Mouse (Mus musculus): ENCODE measurements around the gene Il5ra. TPM values are rescaled to one million over a fixed set of nuclear protein-coding genes. Genes with fewer than 3 reads are reported as not detected.

Il5ra gene
- polyA plus RNA-seq, 1 experiment from 2014 or later = 0.05 TPM

- Histone ChIP-seq H3K27me3 (no peaks in the 10 kb centered on the region), H3K4me3 (no peak overlapping the region), H3K4me1 (no peaks in the 10 kb centered on the region), H3K4me2 (replicated peaks) (no peak overlapping the region), H3K9ac (replicated peaks) (no peak overlapping the region), H3K27ac (replicated peaks) (no peak overlapping the region), H3K9me3 (no peaks in the 10 kb centered on the region), H3K36me3 (no peaks in the 10 kb centered on the region)
- 61% methylated on average over 1 of the region's 1 CpGs for WGBS
- ATAC-seq (replicated peaks) = no peak
These were observed 21.1 kb downstream of the Il5ra start for GRCm38 (mm10) chr6:106727703-106728102.

GRCm38 (mm10) chr6:106726078-106726477 is 22.8 kb downstream of the Il5ra start:
- H3K36me3 ChIP-seq = no peaks in the 10 kb centered on the region
- ATAC-seq (replicated peaks) = no peak
- H3K27ac ChIP-seq (replicated peaks) = no peak overlapping the region
- H3K27me3 ChIP-seq = no peaks in the 10 kb centered on the region
- H3K9ac ChIP-seq (replicated peaks) = no peak overlapping the region
- H3K4me3 ChIP-seq = no peak overlapping the region
- WGBS = 84% methylated on average over 6 of the region's 6 CpGs
- no peak overlapping the region for H3K4me2 ChIP-seq (replicated peaks)
- H3K9me3 ChIP-seq = no peaks in the 10 kb centered on the region
- no peaks in the 10 kb centered on the region for H3K4me1 ChIP-seq

- no peak for ATAC-seq (replicated peaks)
- WGBS = 92% methylated on average over 4 of the region's 4 CpGs
- no peak overlapping the region for H3K9ac ChIP-seq (replicated peaks)
- H3K27me3 ChIP-seq = no peaks in the 10 kb centered on the region
- H3K36me3 ChIP-seq = no peaks in the 10 kb centered on the region
- H3K9me3 ChIP-seq = no peaks in the 10 kb centered on the region
- H3K4me2 ChIP-seq (replicated peaks) = no peak overlapping the region
- no peak overlapping the region for H3K4me3 ChIP-seq
- H3K27ac ChIP-seq (replicated peaks) = no peak overlapping the region
- no peaks in the 10 kb centered on the region for H3K4me1 ChIP-seq
These were observed 23.2 kb downstream of the Il5ra start for GRCm38 (mm10) chr6:106725642-106726041.

GRCm38 (mm10) chr6:106705506-106706035 is 43.3 kb downstream of the Il5ra start:
- no peak for ATAC-seq (replicated peaks)

GRCm38 (mm10) chr6:106701931-106702330 is 46.9 kb downstream of the Il5ra start:
- no peak for ATAC-seq (replicated peaks)
- no peaks in the 10 kb centered on the region for H3K9me3 ChIP-seq
- H3K36me3 ChIP-seq = no peaks in the 10 kb centered on the region
- H3K4me1 ChIP-seq = no peaks in the 10 kb centered on the region
- WGBS = 74% methylated on average over 3 of the region's 3 CpGs
- no peak overlapping the region for H3K4me3 ChIP-seq
- H3K9ac ChIP-seq (replicated peaks) = no peak overlapping the region
- H3K27ac ChIP-seq (replicated peaks) = no peak overlapping the region
- no peaks in the 10 kb centered on the region for H3K27me3 ChIP-seq
- H3K4me2 ChIP-seq (replicated peaks) = no peak overlapping the region

More at GRCm38 (mm10) chr6:106705506-106706035, 43.3 kb downstream of the Il5ra start:
- no peaks in the 10 kb centered on the region for H3K36me3 ChIP-seq
- no peak overlapping the region for H3K4me3 ChIP-seq
- H3K9ac ChIP-seq (replicated peaks) = no peak overlapping the region
- 65% methylated on average over 3 of the region's 3 CpGs for WGBS
- no peaks in the 10 kb centered on the region for H3K27me3 ChIP-seq
- no peaks in the 10 kb centered on the region for H3K9me3 ChIP-seq
- no peak overlapping the region for H3K4me2 ChIP-seq (replicated peaks)
- H3K27ac ChIP-seq (replicated peaks) = no peak overlapping the region
- H3K4me1 ChIP-seq = no peaks in the 10 kb centered on the region

- ATAC-seq (replicated peaks) = no peak
- Histone ChIP-seq H3K4me1 (no peaks in the 10 kb centered on the region), H3K9me3 (no peaks in the 10 kb centered on the region), H3K4me2 (replicated peaks) (no peak overlapping the region), H3K36me3 (no peaks in the 10 kb centered on the region), H3K27ac (replicated peaks) (no peak overlapping the region), H3K9ac (replicated peaks) (no peak overlapping the region), H3K27me3 (no peaks in the 10 kb centered on the region), H3K4me3 (no peak overlapping the region)
- WGBS = 90% methylated on average over 8 of the region's 8 CpGs
These were observed 73.3 kb downstream of the Il5ra start for GRCm38 (mm10) chr6:106675581-106675980.

GRCm38 (mm10) chr6:106663780-106664651 is 84.8 kb downstream of the Il5ra start:
- no peaks in the 10 kb centered on the region for H3K27me3 ChIP-seq
- no peaks in the 10 kb centered on the region for H3K36me3 ChIP-seq
- H3K4me2 ChIP-seq (replicated peaks) = no peak overlapping the region
- WGBS = 15% methylated on average over 6 of the region's 6 CpGs
- H3K4me3 ChIP-seq = no peak overlapping the region
- no peaks in the 10 kb centered on the region for H3K4me1 ChIP-seq
- H3K27ac ChIP-seq (replicated peaks) = no peak overlapping the region
- H3K9ac ChIP-seq (replicated peaks) = no peak overlapping the region
- no peak for ATAC-seq (replicated peaks)
- H3K9me3 ChIP-seq = no peaks in the 10 kb centered on the region

Other genes with a start within 250 kb of the Il5ra start
- gene Trnt1, start 20.1 kb upstream of the Il5ra start, polyA plus RNA-seq (2015; fragmentation: Nextera tagmentation; extraction: Ambion mirVana) = 67.4 and 71.6 TPM in 2 replicates
- gene Crbn, start 51.0 kb upstream of the Il5ra start, polyA plus RNA-seq (2015; fragmentation: Nextera tagmentation; extraction: Ambion mirVana) = 60.2 and 64.2 TPM in 2 replicates